Mouse (Mus musculus): Measurements from ENCODE around the gene Serpinb2. TPM values are rescaled to one million over a fixed set of nuclear protein-coding genes. Genes with fewer than 3 reads are reported as not detected.
A peak's percentile ranks its signal among the peaks of the same experiment; 100 is the strongest.

The Serpinb2 gene
- polyA plus RNA-seq, 1 experiment from 2014 or later: 3.6 TPM

- Histone ChIP-seq H3K4me3 (ENCODE audit: low read depth, low read length) (no peak overlapping the region), H3K4me1 (ENCODE audit: insufficient read depth) (no peaks in the 10 kb centered on the region), H3K9me3 (ENCODE audit: low read length) (no peaks in the 10 kb centered on the region), H3K27ac (ENCODE audit: low read depth) (no peak overlapping the region), H3K9ac (replicated peaks) (no peak overlapping the region), H3K4me2 (ENCODE audit: low read depth, low read length) (peak overlapping the region; percentile 8; the same call in 1 of the 2 replicates), H3K36me3 (replicated peaks; ENCODE audit: insufficient read depth, low read length) (no peaks in the 10 kb centered on the region), H3K27me3 (ENCODE audit: insufficient read depth, low read length) (no peaks in the 10 kb centered on the region)
- no peak for TF ChIP-seq EP300 (IDR thresholded peaks at IDR 0.05; ENCODE audit: low read depth)
- no peak for TF ChIP-seq CTCF (IDR thresholded peaks at IDR 0.05; ENCODE audit: low read depth)
- 0 out of 2 replicates have a peak, but pooled peaks have one; percentile 27 for ATAC-seq
- WGBS (ENCODE audit: insufficient replicate concordance): 44% methylated on average over 3 of the region's 3 CpGs
- no peak for DNase-seq
These were observed 17.3 kb downstream of the Serpinb2 start for GRCm38 (mm10) chr1:107528325-107529078.

GRCm38 (mm10) chr1:107529365-107530052 lies 18.3 kb downstream of the Serpinb2 start:
- 71% methylated on average over 5 of the region's 5 CpGs for WGBS (ENCODE audit: insufficient replicate concordance)
- Histone ChIP-seq H3K4me1 (ENCODE audit: insufficient read depth) (no peaks in the 10 kb centered on the region), H3K27ac (ENCODE audit: low read depth) (no peak overlapping the region), H3K4me2 (ENCODE audit: low read depth, low read length) (no peak overlapping the region), H3K9ac (replicated peaks) (no peak overlapping the region), H3K9me3 (ENCODE audit: low read length) (no peaks in the 10 kb centered on the region), H3K27me3 (ENCODE audit: insufficient read depth, low read length) (no peaks in the 10 kb centered on the region), H3K4me3 (ENCODE audit: low read depth, low read length) (no peak overlapping the region), H3K36me3 (replicated peaks; ENCODE audit: insufficient read depth, low read length) (no peaks in the 10 kb centered on the region)
- DNase-seq (no peak), ATAC-seq (no peak)
- TF ChIP-seq CTCF (IDR thresholded peaks at IDR 0.05; ENCODE audit: low read depth) (no peak), EP300 (IDR thresholded peaks at IDR 0.05; ENCODE audit: low read depth) (no peak)

GRCm38 (mm10) chr1:107533736-107534135 lies 22.5 kb downstream of the Serpinb2 start:
- H3K4me2 ChIP-seq (ENCODE audit: low read depth, low read length): no peak overlapping the region
- no peak overlapping the region for H3K9ac ChIP-seq (replicated peaks)
- H3K4me1 ChIP-seq (ENCODE audit: insufficient read depth): no peaks in the 10 kb centered on the region
- ATAC-seq: no peak
- TF ChIP-seq CTCF (IDR thresholded peaks at IDR 0.05; ENCODE audit: low read depth) (no peak), EP300 (IDR thresholded peaks at IDR 0.05; ENCODE audit: low read depth) (no peak)
- no peak overlapping the region for H3K4me3 ChIP-seq (ENCODE audit: low read depth, low read length)
- no peaks in the 10 kb centered on the region for H3K36me3 ChIP-seq (replicated peaks; ENCODE audit: insufficient read depth, low read length)
- WGBS (ENCODE audit: insufficient replicate concordance): 40% methylated on average over 3 of the region's 3 CpGs
- no peak overlapping the region for H3K27ac ChIP-seq (ENCODE audit: low read depth)
- no peaks in the 10 kb centered on the region for H3K9me3 ChIP-seq (ENCODE audit: low read length)
- H3K27me3 ChIP-seq (ENCODE audit: insufficient read depth, low read length): no peaks in the 10 kb centered on the region
- DNase-seq: no peak

- ATAC-seq: no peak
- TF ChIP-seq EP300 (IDR thresholded peaks at IDR 0.05; ENCODE audit: low read depth) (no peak), CTCF (IDR thresholded peaks at IDR 0.05; ENCODE audit: low read depth) (no peak)
- H3K36me3 ChIP-seq (replicated peaks; ENCODE audit: insufficient read depth, low read length): no peaks in the 10 kb centered on the region
- no peak overlapping the region for H3K4me3 ChIP-seq (ENCODE audit: low read depth, low read length)
- H3K4me2 ChIP-seq (ENCODE audit: low read depth, low read length): no peak overlapping the region
- H3K27me3 ChIP-seq (ENCODE audit: insufficient read depth, low read length): no peaks in the 10 kb centered on the region
- WGBS (ENCODE audit: insufficient replicate concordance): 64% methylated on average over 1 of the region's 1 CpGs
- H3K9me3 ChIP-seq (ENCODE audit: low read length): no peaks in the 10 kb centered on the region
- no peaks in the 10 kb centered on the region for H3K4me1 ChIP-seq (ENCODE audit: insufficient read depth)
- H3K9ac ChIP-seq (replicated peaks): no peak overlapping the region
- H3K27ac ChIP-seq (ENCODE audit: low read depth): no peak overlapping the region
- no peak for DNase-seq
These were observed 26.2 kb downstream of the Serpinb2 start for GRCm38 (mm10) chr1:107537435-107537834.

- no peak overlapping the region for H3K4me2 ChIP-seq (ENCODE audit: low read depth, low read length)
- H3K27me3 ChIP-seq (ENCODE audit: insufficient read depth, low read length): no peaks in the 10 kb centered on the region
- no peak overlapping the region for H3K4me3 ChIP-seq (ENCODE audit: low read depth, low read length)
- TF ChIP-seq CTCF (IDR thresholded peaks at IDR 0.05; ENCODE audit: low read depth) (no peak), EP300 (IDR thresholded peaks at IDR 0.05; ENCODE audit: low read depth) (no peak)
- no peaks in the 10 kb centered on the region for H3K4me1 ChIP-seq (ENCODE audit: insufficient read depth)
- no peak overlapping the region for H3K9ac ChIP-seq (replicated peaks)
- no peak overlapping the region for H3K27ac ChIP-seq (ENCODE audit: low read depth)
- WGBS (ENCODE audit: insufficient replicate concordance): 66% methylated on average over 3 of the region's 3 CpGs
- ATAC-seq: no peak
- no peaks in the 10 kb centered on the region for H3K9me3 ChIP-seq (ENCODE audit: low read length)
- DNase-seq: no peak
- H3K36me3 ChIP-seq (replicated peaks; ENCODE audit: insufficient read depth, low read length): no peaks in the 10 kb centered on the region
These were observed 48.3 kb downstream of the Serpinb2 start for GRCm38 (mm10) chr1:107559494-107559893.

- no peaks in the 10 kb centered on the region for H3K4me1 ChIP-seq (ENCODE audit: insufficient read depth)
- H3K27ac ChIP-seq (ENCODE audit: low read depth): no peak overlapping the region
- H3K4me2 ChIP-seq (ENCODE audit: low read depth, low read length): no peak overlapping the region
- TF ChIP-seq EP300 (IDR thresholded peaks at IDR 0.05; ENCODE audit: low read depth) (no peak), CTCF (IDR thresholded peaks at IDR 0.05; ENCODE audit: low read depth) (peak; percentile 36)
- WGBS (ENCODE audit: insufficient replicate concordance): 52% methylated on average over 1 of the region's 1 CpGs
- H3K9ac ChIP-seq (replicated peaks): no peak overlapping the region
- ATAC-seq (no peak), DNase-seq (no peak)
- H3K9me3 ChIP-seq (ENCODE audit: low read length): no peaks in the 10 kb centered on the region
- no peak overlapping the region for H3K4me3 ChIP-seq (ENCODE audit: low read depth, low read length)
- no peaks in the 10 kb centered on the region for H3K27me3 ChIP-seq (ENCODE audit: insufficient read depth, low read length)
- no peaks in the 10 kb centered on the region for H3K36me3 ChIP-seq (replicated peaks; ENCODE audit: insufficient read depth, low read length)
These were observed 50.9 kb downstream of the Serpinb2 start for GRCm38 (mm10) chr1:107562110-107562509.

Measured in liver, postnatal 0 days (tissue).